Mouse (Mus musculus) heart, embryonic 11.5 days (tissue): ENCODE data around the gene Myl3. TPM values are rescaled to one million over a fixed set of nuclear protein-coding genes. Genes with fewer than 3 reads are reported as not detected.

ENCODE experiments used
- ATAC-seq: fragments of 200-750 bp; cut with Nextera tagmentation; replicated peaks from 2 replicates; pipeline ENCODE4 v1.8.0; 2017; ENCODE audit warnings: moderate library complexity; ENCODE audit not compliant: insufficient number of reproducible peaks, low FRiP score, low TSS enrichment
- H3K27ac ChIP-seq: fragments of 300-500 bp; sonication (generic); 2 replicates; pipeline ENCODE4 v1.5.1; 2014; ENCODE audit warnings: mild to moderate bottlenecking, low read depth, low read length
- H3K27me3 ChIP-seq: fragments of 300-500 bp; sonication (generic); 2 replicates; pipeline ENCODE4 v1.6.1; 2014; ENCODE audit warnings: mild to moderate bottlenecking, low read length, mixed read lengths; ENCODE audit not compliant: control insufficient read depth, insufficient read depth
- H3K36me3 ChIP-seq: fragments of 300-500 bp; sonication (generic); 2 replicates; pipeline ENCODE4 v1.6.1; 2014; ENCODE audit warnings: mild to moderate bottlenecking, low read length, moderate library complexity, mixed read lengths; ENCODE audit not compliant: control insufficient read depth, insufficient read depth
- H3K4me1 ChIP-seq: fragments of 300-500 bp; sonication (generic); 2 replicates; pipeline ENCODE4 v1.6.1; 2014; ENCODE audit warnings: low read length; ENCODE audit not compliant: control insufficient read depth, insufficient read depth
- H3K4me2 ChIP-seq: fragments of 300-500 bp; sonication (generic); 2 replicates; pipeline ENCODE4 v1.6.1; 2014; ENCODE audit warnings: mild to moderate bottlenecking, moderate library complexity
- H3K4me3 ChIP-seq: fragments of 300-500 bp; sonication (generic); 2 replicates; pipeline ENCODE4 v1.5.1; 2014; ENCODE audit warnings: low read depth, low read length
- H3K9ac ChIP-seq: fragments of 300-500 bp; sonication (generic); 2 replicates; pipeline ENCODE4 v1.6.1; 2014; ENCODE audit warnings: mild to moderate bottlenecking, low read depth, low read length, moderate library complexity
- H3K9me3 ChIP-seq: fragments of 300-500 bp; sonication (generic); replicated peaks from 2 replicates; pipeline ENCODE4 v1.6.1; 2016; ENCODE audit warnings: low read length; ENCODE audit not compliant: control insufficient read depth
- WGBS: fragments of 180-500 bp; shearing (Covaris S2); extraction: QIAGEN DNeasy Blood & Tissue Kit; methylation state at CpG from one replicate; pipeline ENCODE4 v1.1.7; 2014; ENCODE audit not compliant: insufficient replicate concordance; 5-methylcytosine and 5-hydroxymethylcytosine counted together
- polyA plus RNA-seq: library from polyadenylated mRNA; unstranded; fragments of >200 nt; fragmentation: Nextera tagmentation; extraction: Ambion mirVana; gene quantifications from 2 replicates; pipeline ENCODE4 v1.2.1, GENCODE M21; 2014

Gene Myl3
- polyA plus RNA-seq, 1 experiment from 2014 or later: 3,236 TPM

GRCm38 (mm10) chr9:110797866-110798265 is 56.2 kb downstream of the Myl3 start, which contains the start of gene Prss42:
Gene Prss42 (plus strand): TSS chr9:110798166.
- WGBS: 87% methylated on average over 14 of the region's 14 CpGs
- no peak for ATAC-seq

DNA sequence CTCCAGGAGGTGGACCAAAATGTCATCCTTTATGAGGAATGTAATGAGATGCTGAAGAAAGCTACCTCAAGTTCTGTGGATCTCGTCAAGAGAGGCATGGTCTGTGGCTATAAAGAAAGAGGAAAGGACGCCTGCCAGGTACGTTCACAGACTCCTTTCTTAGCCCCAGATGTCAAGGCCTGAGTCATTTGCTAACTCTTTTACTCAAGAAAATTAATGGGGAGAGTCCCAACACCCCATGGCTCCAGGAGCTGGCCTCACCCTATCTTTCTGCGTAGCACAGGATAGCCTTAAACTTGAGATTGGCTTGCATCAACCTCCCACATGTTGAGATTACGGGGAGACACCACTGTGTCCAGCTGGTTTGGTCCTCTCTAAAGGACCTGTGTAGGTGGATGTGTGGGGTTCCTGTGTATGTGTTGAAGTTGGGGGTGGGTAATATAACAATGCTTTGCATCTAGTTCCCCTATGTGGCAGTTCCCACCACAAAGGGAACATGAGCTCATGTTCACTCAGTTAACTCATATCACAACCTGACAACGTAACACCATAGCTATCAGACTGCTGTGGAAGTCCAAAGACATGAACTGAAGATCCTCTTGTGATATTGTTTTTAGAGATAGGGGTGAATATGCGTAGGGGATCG is 59.3 kb downstream of the Myl3 start:
- no peak for ATAC-seq
- no peak overlapping the region for H3K27ac ChIP-seq
- H3K4me2 ChIP-seq: no peak overlapping the region
- no peak overlapping the region for H3K4me3 ChIP-seq
- no peaks in the 10 kb centered on the region for H3K4me1 ChIP-seq
- WGBS: 83% methylated on average over 8 of the region's 8 CpGs
- no peaks in the 10 kb centered on the region for H3K36me3 ChIP-seq
- H3K27me3 ChIP-seq: no peaks in the 10 kb centered on the region
- no peaks in the 10 kb centered on the region for H3K9me3 ChIP-seq
- no peak overlapping the region for H3K9ac ChIP-seq

More at GRCm38 (mm10) chr9:110797866-110798265, 56.2 kb downstream of the Myl3 start, which contains the start of gene Prss42:
- Histone ChIP-seq H3K9ac (no peak within 1 kb of the TSS), H3K27ac (no peak within 1 kb of the TSS), H3K4me3 (no peak within 1 kb of the TSS), H3K36me3 (no peaks in the 10 kb centered on the region), H3K4me1 (no peaks in the 10 kb centered on the region), H3K9me3 (no peaks in the 10 kb centered on the region), H3K27me3 (no peaks in the 10 kb centered on the region), H3K4me2 (no peak within 1 kb of the TSS)

DNA sequence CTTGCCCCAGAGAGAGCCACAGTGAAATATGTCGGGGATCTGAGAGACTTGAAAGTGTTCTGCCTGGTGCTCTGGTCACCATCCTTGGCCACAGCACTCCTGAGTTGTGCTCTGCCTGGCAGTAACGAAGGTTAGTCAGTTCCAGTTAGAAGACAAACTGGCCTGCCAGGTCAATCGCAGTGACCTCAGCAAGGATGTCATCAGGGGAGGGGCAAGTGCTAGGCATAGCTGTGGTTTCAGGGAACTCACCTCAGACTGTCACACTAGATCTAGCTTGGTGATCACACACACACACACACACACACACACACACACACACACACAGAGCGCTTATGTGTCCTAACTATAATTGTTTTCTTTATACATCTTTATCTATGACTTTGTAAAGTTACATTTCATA is 61.6 kb downstream of the Myl3 start:
- ATAC-seq: no peak
- Histone ChIP-seq H3K9me3 (no peaks in the 10 kb centered on the region), H3K4me2 (no peak overlapping the region), H3K36me3 (no peaks in the 10 kb centered on the region), H3K27ac (no peak overlapping the region), H3K9ac (no peak overlapping the region), H3K4me1 (no peaks in the 10 kb centered on the region), H3K4me3 (no peak overlapping the region), H3K27me3 (no peaks in the 10 kb centered on the region)
- WGBS: 61% methylated on average over 4 of the region's 4 CpGs

DNA sequence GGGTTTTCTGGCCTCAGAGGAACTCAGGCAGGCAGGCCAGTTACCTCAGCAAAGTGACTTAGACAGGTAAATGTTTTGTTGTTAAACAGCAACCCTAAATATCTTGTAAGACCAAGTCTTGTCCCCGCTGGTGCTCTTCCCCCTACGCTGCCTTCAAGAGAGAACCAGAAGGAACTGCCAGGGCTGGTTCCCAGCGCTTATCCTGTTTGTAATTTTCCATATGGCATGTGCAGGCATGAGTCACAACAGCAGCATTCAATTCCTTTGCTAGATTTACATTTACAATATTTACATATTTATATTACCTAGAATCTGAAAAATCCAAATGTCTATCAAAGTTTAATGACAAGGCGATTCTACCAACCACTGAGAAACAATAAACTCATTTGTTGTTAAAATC is 68.4 kb downstream of the Myl3 start:
- Histone ChIP-seq H3K4me2 (no peak overlapping the region), H3K27me3 (0 out of 2 replicates have a peak, but pooled peaks cover 4% of the 10 kb centered on the region), H3K4me3 (no peak overlapping the region), H3K27ac (no peak overlapping the region), H3K36me3 (no peaks in the 10 kb centered on the region), H3K9me3 (no peaks in the 10 kb centered on the region), H3K4me1 (no peaks in the 10 kb centered on the region), H3K9ac (no peak overlapping the region)
- WGBS: 82% methylated on average over 4 of the region's 4 CpGs
- ATAC-seq: no peak

DNA sequence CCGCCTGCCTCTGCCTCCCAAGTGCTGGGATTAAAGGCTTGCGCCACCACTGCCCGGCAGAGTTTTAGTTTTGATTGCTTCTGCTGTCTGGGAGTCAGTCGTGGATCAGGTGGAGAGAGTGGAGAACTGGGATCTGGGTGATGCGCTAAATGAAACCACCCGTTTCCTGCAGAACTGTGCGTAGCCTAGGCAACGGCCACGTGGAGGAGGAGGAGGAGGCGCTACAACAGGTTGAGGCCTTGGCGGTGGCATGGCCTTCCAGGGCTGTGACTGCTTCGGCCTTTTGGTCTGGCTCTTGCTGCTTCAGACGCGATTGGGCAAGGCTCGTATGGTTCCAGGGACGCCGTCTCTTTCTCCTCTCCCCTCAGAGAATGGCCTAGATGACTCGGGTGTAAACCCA is 72.1 kb downstream of the Myl3 start, which contains the start of gene Prss44:
TSS of gene Prss44 (plus strand) at position 206 of the 400 bp plus-strand sequence.
- H3K27me3 ChIP-seq: peaks cover 4% of the 10 kb centered on the region; the same call in 1 of the 2 replicates
- no peak within 1 kb of the TSS for H3K27ac ChIP-seq
- ATAC-seq: no peak
- no peaks in the 10 kb centered on the region for H3K36me3 ChIP-seq
- H3K4me1 ChIP-seq: no peaks in the 10 kb centered on the region
- H3K9ac ChIP-seq: no peak within 1 kb of the TSS
- H3K9me3 ChIP-seq: no peaks in the 10 kb centered on the region
- no peak within 1 kb of the TSS for H3K4me2 ChIP-seq
- H3K4me3 ChIP-seq: no peak within 1 kb of the TSS
- 48% methylated on average over 18 of the region's 18 CpGs for WGBS

Other genes starting within 250 kb of the Myl3 start
- 33.0 and 39.0 TPM in 2 replicates for gene Setd2, start 209.3 kb upstream of the Myl3 start, polyA plus RNA-seq
- gene Nradd, start 117.4 kb upstream of the Myl3 start, polyA plus RNA-seq: 12.6 and 19.1 TPM in 2 replicates
- 1.4 and 1.6 TPM in 2 replicates for gene Nbeal2, start 87.7 kb upstream of the Myl3 start, polyA plus RNA-seq
- 135 and 149 TPM in 2 replicates for gene Ccdc12, start 85.4 kb upstream of the Myl3 start, polyA plus RNA-seq
- gene Pth1r, start 5.3 kb downstream of the Myl3 start, polyA plus RNA-seq: 24.3 and 27.8 TPM in 2 replicates
- not detected in 2 replicates for gene Prss42, start 56.3 kb downstream of the Myl3 start, polyA plus RNA-seq
- gene Prss44, start 72.1 kb downstream of the Myl3 start, polyA plus RNA-seq: not detected in 2 replicates
- not detected in 2 replicates for gene Prss43, start 84.8 kb downstream of the Myl3 start, polyA plus RNA-seq
- not detected in 2 replicates for gene Prss45, start 92.7 kb downstream of the Myl3 start, polyA plus RNA-seq
- gene Prss46, start 102.6 kb downstream of the Myl3 start, polyA plus RNA-seq: not detected in 2 replicates
- 0.23 and 1.6 TPM in 2 replicates for gene Prss50, start 116.1 kb downstream of the Myl3 start, polyA plus RNA-seq
- gene Als2cl, start 138.0 kb downstream of the Myl3 start, polyA plus RNA-seq: 0.64 and 1.7 TPM in 2 replicates
- 0.07 TPM in 1 of 2 replicates, not detected in the other for gene Tmie, start 138.3 kb downstream of the Myl3 start, polyA plus RNA-seq
- gene Fam240a, start 175.0 kb downstream of the Myl3 start, polyA plus RNA-seq: not detected in 2 replicates
- gene Tdgf1, start 204.3 kb downstream of the Myl3 start, polyA plus RNA-seq: not detected in 2 replicates
- gene Lrrc2, start 209.7 kb downstream of the Myl3 start, polyA plus RNA-seq: 2.0 and 2.1 TPM in 2 replicates
- gene Rtp3, start 248.7 kb downstream of the Myl3 start, polyA plus RNA-seq: 0.14 and 0.29 TPM in 2 replicates